Mouse (Mus musculus): Measurements from ENCODE around the gene Cfap74. TPM values are rescaled to one million over a fixed set of nuclear protein-coding genes. Genes with fewer than 3 reads are reported as not detected.

The Cfap74 gene
- polyA plus RNA-seq, 1 experiment from 2014 or later: 4.2 TPM

- Histone ChIP-seq H3K36me3 (ENCODE audit: control insufficient read depth, insufficient read depth) (no peaks in the 10 kb centered on the region), H3K27me3 (replicated peaks; ENCODE audit: control insufficient read depth, insufficient read depth, low read length) (no peaks in the 10 kb centered on the region), H3K4me1 (replicated peaks; ENCODE audit: control insufficient read depth, insufficient read depth, low read length) (no peaks in the 10 kb centered on the region), H3K27ac (ENCODE audit: low read length) (no peak overlapping the region), H3K4me3 (replicated peaks; ENCODE audit: low read length) (no peak overlapping the region), H3K9ac (replicated peaks; ENCODE audit: low read depth, low read length) (no peak overlapping the region), H3K4me2 (ENCODE audit: low read length) (no peak overlapping the region), H3K9me3 (ENCODE audit: control insufficient read depth, low read length) (no peaks in the 10 kb centered on the region)
- no peak for ATAC-seq
- 82% methylated on average over 15 of the region's 15 CpGs for WGBS
Observed at GRCm38 (mm10) chr4:155370737-155371715, 38.0 kb upstream of the Cfap74 start.

GRCm38 (mm10) chr4:155371797-155372735 is 36.9 kb upstream of the Cfap74 start:
- no peak for ATAC-seq
- 75% methylated on average over 5 of the region's 5 CpGs for WGBS

DNA sequence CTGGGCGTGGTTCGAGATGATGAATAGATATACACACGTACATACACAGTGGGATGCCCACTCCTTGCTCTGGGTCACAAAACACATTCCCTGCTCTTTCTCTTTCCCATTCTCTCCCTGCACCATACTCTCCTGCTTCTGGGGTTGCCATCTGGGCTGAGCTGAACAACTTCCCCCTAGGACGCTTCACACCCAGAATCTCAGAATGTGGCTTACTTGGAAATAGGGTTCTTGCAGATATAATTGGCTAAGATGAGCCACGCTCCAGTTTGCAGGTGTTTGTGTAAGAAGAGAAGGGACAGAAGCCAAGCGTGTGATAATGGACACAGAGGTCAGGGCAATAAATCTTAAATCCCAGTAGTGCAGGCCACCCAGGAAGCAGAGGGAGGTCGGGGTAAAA is 27.0 kb upstream of the Cfap74 start:
- no peak for ATAC-seq
- no peak overlapping the region for H3K27ac ChIP-seq (ENCODE audit: low read length)
- 65% methylated on average over 7 of the region's 7 CpGs for WGBS
- no peak overlapping the region for H3K9ac ChIP-seq (replicated peaks; ENCODE audit: low read depth, low read length)
- no peaks in the 10 kb centered on the region; the same call in 1 of the 2 replicates for H3K27me3 ChIP-seq (replicated peaks; ENCODE audit: control insufficient read depth, insufficient read depth, low read length)
- H3K4me3 ChIP-seq (replicated peaks; ENCODE audit: low read length): no peak overlapping the region
- H3K4me2 ChIP-seq (ENCODE audit: low read length): no peak overlapping the region
- no peaks in the 10 kb centered on the region for H3K9me3 ChIP-seq (ENCODE audit: control insufficient read depth, low read length)
- H3K4me1 ChIP-seq (replicated peaks; ENCODE audit: control insufficient read depth, insufficient read depth, low read length): no peaks in the 10 kb centered on the region
- H3K36me3 ChIP-seq (ENCODE audit: control insufficient read depth, insufficient read depth): no peaks in the 10 kb centered on the region

More at GRCm38 (mm10) chr4:155371797-155372735, 36.9 kb upstream of the Cfap74 start:
- H3K36me3 ChIP-seq (ENCODE audit: control insufficient read depth, insufficient read depth): no peaks in the 10 kb centered on the region
- H3K9ac ChIP-seq (replicated peaks; ENCODE audit: low read depth, low read length): no peak overlapping the region
- no peaks in the 10 kb centered on the region for H3K4me1 ChIP-seq (replicated peaks; ENCODE audit: control insufficient read depth, insufficient read depth, low read length)
- H3K9me3 ChIP-seq (ENCODE audit: control insufficient read depth, low read length): no peaks in the 10 kb centered on the region
- H3K4me3 ChIP-seq (replicated peaks; ENCODE audit: low read length): no peak overlapping the region
- H3K27ac ChIP-seq (ENCODE audit: low read length): no peak overlapping the region
- H3K4me2 ChIP-seq (ENCODE audit: low read length): no peak overlapping the region
- 0 out of 2 replicates have a peak, but pooled peaks cover 2% of the 10 kb centered on the region for H3K27me3 ChIP-seq (replicated peaks; ENCODE audit: control insufficient read depth, insufficient read depth, low read length)

DNA sequence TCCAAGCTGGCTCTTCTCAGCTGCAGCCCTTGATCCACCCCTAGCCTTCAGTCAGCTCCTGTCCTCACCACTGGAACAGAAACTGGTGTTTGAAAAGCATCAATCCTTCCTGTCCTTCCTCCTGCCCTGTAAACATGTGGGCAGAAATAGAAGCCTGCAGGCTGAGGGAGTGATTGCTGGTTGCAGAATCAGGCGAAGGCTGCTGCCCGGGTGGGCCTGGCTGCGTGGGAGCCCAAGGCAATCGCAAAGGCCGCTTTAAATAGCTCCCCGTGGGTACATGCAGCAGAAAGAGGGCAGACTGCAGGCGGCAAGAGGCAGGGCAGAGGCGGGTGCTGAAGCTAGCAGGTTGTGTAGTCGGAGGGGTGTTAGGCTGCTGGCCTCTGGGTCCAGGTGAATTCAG is 26.2 kb upstream of the Cfap74 start:
- 19% methylated on average over 9 of the region's 9 CpGs for WGBS
- no peak overlapping the region for H3K4me3 ChIP-seq (replicated peaks; ENCODE audit: low read length)
- H3K9ac ChIP-seq (replicated peaks; ENCODE audit: low read depth, low read length): no peak overlapping the region
- H3K4me2 ChIP-seq (ENCODE audit: low read length): no peak overlapping the region
- H3K4me1 ChIP-seq (replicated peaks; ENCODE audit: control insufficient read depth, insufficient read depth, low read length): no peaks in the 10 kb centered on the region
- no peaks in the 10 kb centered on the region for H3K36me3 ChIP-seq (ENCODE audit: control insufficient read depth, insufficient read depth)
- H3K9me3 ChIP-seq (ENCODE audit: control insufficient read depth, low read length): no peaks in the 10 kb centered on the region
- H3K27ac ChIP-seq (ENCODE audit: low read length): no peak overlapping the region
- no peaks in the 10 kb centered on the region; the same call in 1 of the 2 replicates for H3K27me3 ChIP-seq (replicated peaks; ENCODE audit: control insufficient read depth, insufficient read depth, low read length)
- ATAC-seq: no peak

DNA sequence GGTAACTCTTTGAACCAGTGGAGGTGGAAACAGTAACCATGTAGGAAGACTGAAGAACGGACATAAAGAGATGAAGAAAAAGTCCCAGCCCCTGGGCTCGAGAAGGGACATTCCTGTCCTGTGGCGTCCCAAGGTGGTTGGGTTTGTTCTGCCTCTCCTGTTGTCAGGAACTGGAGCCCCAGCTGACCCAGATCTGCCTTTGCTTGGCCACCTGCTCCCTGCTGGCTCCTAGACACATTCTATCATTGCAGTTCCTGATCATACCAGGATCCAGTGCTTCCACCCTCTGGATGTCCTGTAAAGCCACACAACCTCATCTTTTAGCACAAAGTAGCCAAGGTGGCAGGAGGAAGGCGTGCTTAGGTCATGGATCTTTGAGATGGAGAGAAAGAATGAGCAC is 25.7 kb upstream of the Cfap74 start:
- H3K9me3 ChIP-seq (ENCODE audit: control insufficient read depth, low read length): no peaks in the 10 kb centered on the region
- H3K27me3 ChIP-seq (replicated peaks; ENCODE audit: control insufficient read depth, insufficient read depth, low read length): no peaks in the 10 kb centered on the region; the same call in 1 of the 2 replicates
- ATAC-seq: no peak
- H3K4me2 ChIP-seq (ENCODE audit: low read length): no peak overlapping the region
- no peak overlapping the region for H3K9ac ChIP-seq (replicated peaks; ENCODE audit: low read depth, low read length)
- H3K36me3 ChIP-seq (ENCODE audit: control insufficient read depth, insufficient read depth): no peaks in the 10 kb centered on the region
- H3K27ac ChIP-seq (ENCODE audit: low read length): no peak overlapping the region
- no peak overlapping the region for H3K4me3 ChIP-seq (replicated peaks; ENCODE audit: low read length)
- H3K4me1 ChIP-seq (replicated peaks; ENCODE audit: control insufficient read depth, insufficient read depth, low read length): no peaks in the 10 kb centered on the region
- 67% methylated on average over 4 of the region's 4 CpGs for WGBS

DNA sequence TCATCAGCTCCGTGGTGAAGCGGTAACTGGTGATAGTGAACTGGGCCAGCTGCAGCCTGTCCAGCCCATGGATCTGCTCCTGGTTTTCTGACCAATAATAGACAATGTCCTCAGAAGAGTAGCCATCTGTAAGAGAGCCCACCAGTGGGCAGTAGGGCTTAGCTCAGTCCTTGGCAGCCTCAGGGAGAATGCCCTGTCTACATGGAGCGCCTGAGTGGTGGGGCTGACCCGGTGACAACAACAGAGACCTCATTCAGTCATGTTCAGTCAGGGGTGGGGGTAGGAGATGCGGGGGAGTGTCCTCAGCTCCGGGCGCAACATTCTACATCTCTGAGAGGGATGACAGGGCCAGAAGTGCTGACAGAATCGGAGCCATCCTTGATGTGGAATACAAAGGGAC is 21.8 kb upstream of the Cfap74 start:
- 90% methylated on average over 8 of the region's 8 CpGs for WGBS
- H3K4me3 ChIP-seq (replicated peaks; ENCODE audit: low read length): no peak overlapping the region
- no peaks in the 10 kb centered on the region for H3K36me3 ChIP-seq (ENCODE audit: control insufficient read depth, insufficient read depth)
- H3K4me2 ChIP-seq (ENCODE audit: low read length): no peak overlapping the region
- no peaks in the 10 kb centered on the region for H3K9me3 ChIP-seq (ENCODE audit: control insufficient read depth, low read length)
- H3K9ac ChIP-seq (replicated peaks; ENCODE audit: low read depth, low read length): no peak overlapping the region
- no peak for ATAC-seq
- no peaks in the 10 kb centered on the region for H3K27me3 ChIP-seq (replicated peaks; ENCODE audit: control insufficient read depth, insufficient read depth, low read length)
- H3K27ac ChIP-seq (ENCODE audit: low read length): no peak overlapping the region
- no peaks in the 10 kb centered on the region for H3K4me1 ChIP-seq (replicated peaks; ENCODE audit: control insufficient read depth, insufficient read depth, low read length)

DNA sequence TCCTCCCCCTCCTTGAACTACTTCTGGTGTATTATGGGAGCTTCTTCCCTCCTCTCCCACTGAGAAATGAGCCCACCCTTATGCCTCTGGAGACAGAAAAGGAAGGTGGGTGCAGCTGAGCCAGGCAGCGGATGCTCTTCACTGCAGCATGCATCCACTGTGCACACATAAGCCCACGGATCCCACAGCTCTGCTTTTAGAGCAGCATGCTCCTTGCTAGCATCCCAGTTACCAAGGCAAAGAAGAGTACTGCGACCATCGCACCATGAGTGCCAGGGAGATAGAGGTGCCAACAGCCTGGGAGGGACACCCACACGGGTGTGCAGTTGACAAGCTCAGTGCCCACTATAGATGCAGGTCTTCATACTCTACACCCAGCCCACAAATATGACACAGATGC is 13.5 kb upstream of the Cfap74 start:
- Histone ChIP-seq H3K27me3 (replicated peaks; ENCODE audit: control insufficient read depth, insufficient read depth, low read length) (peaks cover 28% of the 10 kb centered on the region), H3K9me3 (ENCODE audit: control insufficient read depth, low read length) (no peaks in the 10 kb centered on the region), H3K4me2 (ENCODE audit: low read length) (no peak overlapping the region), H3K4me1 (replicated peaks; ENCODE audit: control insufficient read depth, insufficient read depth, low read length) (peaks cover 9% of the 10 kb centered on the region), H3K9ac (replicated peaks; ENCODE audit: low read depth, low read length) (no peak overlapping the region), H3K4me3 (replicated peaks; ENCODE audit: low read length) (no peak overlapping the region), H3K27ac (ENCODE audit: low read length) (no peak overlapping the region), H3K36me3 (ENCODE audit: control insufficient read depth, insufficient read depth) (no peaks in the 10 kb centered on the region)
- WGBS: 83% methylated on average over 5 of the region's 5 CpGs
- ATAC-seq: no peak

GRCm38 (mm10) chr4:155396751-155397150 is 12.2 kb upstream of the Cfap74 start:
- WGBS: 87% methylated on average over 4 of the region's 4 CpGs
- peaks cover 9% of the 10 kb centered on the region for H3K4me1 ChIP-seq (replicated peaks; ENCODE audit: control insufficient read depth, insufficient read depth, low read length)
- no peak overlapping the region for H3K27ac ChIP-seq (ENCODE audit: low read length)
- H3K9me3 ChIP-seq (ENCODE audit: control insufficient read depth, low read length): no peaks in the 10 kb centered on the region
- H3K36me3 ChIP-seq (ENCODE audit: control insufficient read depth, insufficient read depth): no peaks in the 10 kb centered on the region
- no peak for ATAC-seq
- no peak overlapping the region for H3K4me2 ChIP-seq (ENCODE audit: low read length)
- H3K27me3 ChIP-seq (replicated peaks; ENCODE audit: control insufficient read depth, insufficient read depth, low read length): peaks cover 28% of the 10 kb centered on the region
- no peak overlapping the region for H3K4me3 ChIP-seq (replicated peaks; ENCODE audit: low read length)
- H3K9ac ChIP-seq (replicated peaks; ENCODE audit: low read depth, low read length): no peak overlapping the region
